Mouse (Mus musculus) intestine, embryonic 16.5 days (tissue): Measurements from ENCODE around the gene Bcl2l1. TPM values are rescaled to one million over a fixed set of nuclear protein-coding genes. Genes with fewer than 3 reads are reported as not detected.

Experiments
- ATAC-seq: fragments of 200-750 bp; cut with Nextera tagmentation; 2 replicates; pipeline ENCODE4 v1.8.0; 2017; ENCODE audit warnings: moderate TSS enrichment, moderate library complexity
- H3K27ac ChIP-seq: fragments of 300-500 bp; sonication (generic); 2 replicates; pipeline ENCODE4 v1.5.1; 2014; ENCODE audit warnings: mild to moderate bottlenecking, low read length
- H3K27me3 ChIP-seq: fragments of 300-500 bp; sonication (generic); replicated peaks from 2 replicates; pipeline ENCODE4 v1.6.1; 2014; ENCODE audit warnings: low read length, control low read depth, mixed read lengths; ENCODE audit not compliant: control insufficient read depth, insufficient read depth
- H3K36me3 ChIP-seq: fragments of 300-500 bp; sonication (generic); 2 replicates; pipeline ENCODE4 v1.6.1; 2014; ENCODE audit warnings: low read length, control low read depth; ENCODE audit not compliant: control insufficient read depth, insufficient read depth
- H3K4me1 ChIP-seq: fragments of 300-500 bp; sonication (generic); 2 replicates; pipeline ENCODE4 v1.6.1; 2014; ENCODE audit warnings: low read length, control low read depth, mixed read lengths; ENCODE audit not compliant: control insufficient read depth, insufficient read depth
- H3K4me2 ChIP-seq: fragments of 300-500 bp; sonication (generic); 2 replicates; pipeline ENCODE4 v1.6.1; 2014; ENCODE audit warnings: low read depth, low read length, control low read depth
- H3K4me3 ChIP-seq: fragments of 300-500 bp; sonication (generic); 2 replicates; pipeline ENCODE4 v1.5.1; 2014; ENCODE audit warnings: mild to moderate bottlenecking, low read length
- H3K9ac ChIP-seq: fragments of 300-500 bp; sonication (generic); 2 replicates; pipeline ENCODE4 v1.6.1; 2014; ENCODE audit warnings: low read depth, low read length
- H3K9me3 ChIP-seq: fragments of 300-500 bp; sonication (generic); 2 replicates; pipeline ENCODE4 v1.6.1; 2016; ENCODE audit warnings: low read length, control low read depth; ENCODE audit not compliant: control insufficient read depth
- WGBS: fragments of 180-500 bp; shearing (Covaris S2); extraction: QIAGEN DNeasy Blood & Tissue Kit; methylation state at CpG from one replicate; pipeline ENCODE4 v1.1.7; 2014; 5-methylcytosine and 5-hydroxymethylcytosine counted together
- polyA plus RNA-seq: library from polyadenylated mRNA; unstranded; fragments of >200 nt; fragmentation: Nextera tagmentation; extraction: Ambion mirVana; gene quantifications from 2 replicates; pipeline ENCODE4 v1.2.1, GENCODE M21; 2015

Bcl2l1 gene
- polyA plus RNA-seq, 1 experiment from 2014 or later: 65.8 TPM

- Histone ChIP-seq H3K36me3 (no peaks in the 10 kb centered on the region), H3K27me3 (no peaks in the 10 kb centered on the region), H3K27ac (no peak overlapping the region), H3K9me3 (no peaks in the 10 kb centered on the region), H3K4me3 (no peak overlapping the region), H3K4me1 (peaks cover 66% of the 10 kb centered on the region), H3K9ac (no peak overlapping the region), H3K4me2 (no peak overlapping the region)
- 82% methylated on average over 2 of the region's 2 CpGs for WGBS
- no peak for ATAC-seq
Observed at GRCm38 (mm10) chr2:152825713-152826112, 5.8 kb downstream of the Bcl2l1 start.

GRCm38 (mm10) chr2:152825168-152825697, 6.3 kb downstream of the Bcl2l1 start:
- no peak overlapping the region for H3K9ac ChIP-seq
- ATAC-seq: no peak
- no peaks in the 10 kb centered on the region for H3K36me3 ChIP-seq

GRCm38 (mm10) chr2:152824438-152825167, 6.9 kb downstream of the Bcl2l1 start:
- WGBS: 80% methylated on average over 3 of the region's 3 CpGs
- Histone ChIP-seq H3K9ac (no peak overlapping the region), H3K4me3 (no peak overlapping the region), H3K27me3 (no peaks in the 10 kb centered on the region), H3K4me2 (0 out of 2 replicates have a peak overlapping the region, but pooled peaks have one; percentile 6), H3K4me1 (peaks cover 68% of the 10 kb centered on the region), H3K27ac (peak overlapping the region; percentile 53), H3K36me3 (no peaks in the 10 kb centered on the region), H3K9me3 (no peaks in the 10 kb centered on the region)
- ATAC-seq: peak; percentile 22; the same call in 1 of the 2 replicates

More at GRCm38 (mm10) chr2:152825168-152825697, 6.3 kb downstream of the Bcl2l1 start:
- Histone ChIP-seq H3K4me2 (0 out of 2 replicates have a peak overlapping the region, but pooled peaks have one; percentile 6), H3K9me3 (no peaks in the 10 kb centered on the region), H3K4me3 (no peak overlapping the region), H3K27ac (peak overlapping the region; percentile 53), H3K27me3 (no peaks in the 10 kb centered on the region), H3K4me1 (peaks cover 71% of the 10 kb centered on the region)
- 75% methylated on average over 4 of the region's 4 CpGs for WGBS

- no peak overlapping the region for H3K4me2 ChIP-seq
- H3K36me3 ChIP-seq: peaks cover 2% of the 10 kb centered on the region; the same call in 1 of the 2 replicates
- no peak overlapping the region for H3K4me3 ChIP-seq
- H3K27me3 ChIP-seq: no peaks in the 10 kb centered on the region
- no peak overlapping the region for H3K9ac ChIP-seq
- no peak for ATAC-seq
- H3K4me1 ChIP-seq: peaks cover 62% of the 10 kb centered on the region
- H3K27ac ChIP-seq: no peak overlapping the region
- 94% methylated on average over 1 of the region's 1 CpGs for WGBS
- H3K9me3 ChIP-seq: 0 out of 2 replicates have a peak, but pooled peaks cover 2% of the 10 kb centered on the region
Observed at GRCm38 (mm10) chr2:152823770-152824169, 7.8 kb downstream of the Bcl2l1 start.

- Histone ChIP-seq H3K27me3 (no peaks in the 10 kb centered on the region), H3K4me1 (peaks cover 62% of the 10 kb centered on the region), H3K4me2 (no peak overlapping the region)
Observed at GRCm38 (mm10) chr2:152821566-152821965, 10.0 kb downstream of the Bcl2l1 start.

GRCm38 (mm10) chr2:152821023-152821422, 10.5 kb downstream of the Bcl2l1 start:
- H3K4me3 ChIP-seq: no peak overlapping the region
- H3K4me1 ChIP-seq: peaks cover 63% of the 10 kb centered on the region
- H3K4me2 ChIP-seq: 0 out of 2 replicates have a peak overlapping the region, but pooled peaks have one; percentile 4
- H3K9me3 ChIP-seq: 0 out of 2 replicates have a peak, but pooled peaks cover 2% of the 10 kb centered on the region
- H3K36me3 ChIP-seq: peaks cover 2% of the 10 kb centered on the region; the same call in 1 of the 2 replicates
- 36% methylated on average over 5 of the region's 5 CpGs for WGBS
- H3K27me3 ChIP-seq: no peaks in the 10 kb centered on the region
- H3K27ac ChIP-seq: peak overlapping the region; percentile 50
- no peak overlapping the region for H3K9ac ChIP-seq
- no peak for ATAC-seq

More at GRCm38 (mm10) chr2:152821566-152821965, 10.0 kb downstream of the Bcl2l1 start:
- H3K27ac ChIP-seq: peak overlapping the region; percentile 50
- no peak overlapping the region for H3K9ac ChIP-seq
- peaks cover 2% of the 10 kb centered on the region; the same call in 1 of the 2 replicates for H3K36me3 ChIP-seq
- no peak for ATAC-seq
- no peak overlapping the region for H3K4me3 ChIP-seq
- H3K9me3 ChIP-seq: 0 out of 2 replicates have a peak, but pooled peaks cover 2% of the 10 kb centered on the region

- H3K27ac ChIP-seq: peak overlapping the region; percentile 50
- peak; percentile 33; the same call in 1 of the 2 replicates for ATAC-seq
- no peak overlapping the region; the same call in 1 of the 2 replicates for H3K9ac ChIP-seq
- peaks cover 2% of the 10 kb centered on the region; the same call in 1 of the 2 replicates for H3K36me3 ChIP-seq
- H3K4me2 ChIP-seq: 0 out of 2 replicates have a peak overlapping the region, but pooled peaks have one; percentile 4
- WGBS: 64% methylated on average over 2 of the region's 2 CpGs
- no peak overlapping the region for H3K4me3 ChIP-seq
- H3K27me3 ChIP-seq: no peaks in the 10 kb centered on the region
- peaks cover 57% of the 10 kb centered on the region for H3K4me1 ChIP-seq
- 0 out of 2 replicates have a peak, but pooled peaks cover 2% of the 10 kb centered on the region for H3K9me3 ChIP-seq
Observed at GRCm38 (mm10) chr2:152820369-152820768, 11.2 kb downstream of the Bcl2l1 start.

GRCm38 (mm10) chr2:152819926-152820325, 11.6 kb downstream of the Bcl2l1 start:
- no peak overlapping the region for H3K4me3 ChIP-seq
- H3K36me3 ChIP-seq: peaks cover 2% of the 10 kb centered on the region; the same call in 1 of the 2 replicates
- 0 out of 2 replicates have a peak, but pooled peaks cover 2% of the 10 kb centered on the region for H3K9me3 ChIP-seq
- no peak overlapping the region; the same call in 1 of the 2 replicates for H3K9ac ChIP-seq
- H3K4me2 ChIP-seq: no peak overlapping the region
- ATAC-seq: no peak
- peaks cover 52% of the 10 kb centered on the region for H3K4me1 ChIP-seq
- peak overlapping the region; percentile 50 for H3K27ac ChIP-seq
- no peaks in the 10 kb centered on the region for H3K27me3 ChIP-seq
- WGBS: 77% methylated on average over 4 of the region's 4 CpGs

GRCm38 (mm10) chr2:152819097-152819624, 12.4 kb downstream of the Bcl2l1 start:
- ATAC-seq: no peak
- H3K4me1 ChIP-seq: peaks cover 50% of the 10 kb centered on the region
- no peak overlapping the region for H3K27ac ChIP-seq

More at GRCm38 (mm10) chr2:152819097-152819624, 12.4 kb downstream of the Bcl2l1 start:
- 0 out of 2 replicates have a peak, but pooled peaks cover 2% of the 10 kb centered on the region for H3K9me3 ChIP-seq
- peaks cover 2% of the 10 kb centered on the region; the same call in 1 of the 2 replicates for H3K36me3 ChIP-seq
- H3K27me3 ChIP-seq: no peaks in the 10 kb centered on the region
- H3K4me2 ChIP-seq: no peak overlapping the region
- WGBS: 93% methylated on average over 3 of the region's 3 CpGs
- no peak overlapping the region for H3K9ac ChIP-seq
- H3K4me3 ChIP-seq: no peak overlapping the region
